Mouse (Mus musculus) midbrain, embryonic 15.5 days (tissue): ENCODE results near the gene Rps6. TPM values are rescaled to one million over a fixed set of nuclear protein-coding genes. Genes with fewer than 3 reads are reported as not detected.

Experiments
- ATAC-seq: fragments of 200-750 bp; cut with Nextera tagmentation; replicated peaks from 2 replicates; pipeline ENCODE4 v1.8.0; 2017; ENCODE audit warnings: moderate TSS enrichment
- H3K27ac ChIP-seq: fragments of 300-500 bp; sonication (generic); 2 replicates; pipeline ENCODE4 v1.5.1; 2015; ENCODE audit warnings: mild to moderate bottlenecking, inconsistent platforms
- H3K27me3 ChIP-seq: fragments of 300-500 bp; sonication (generic); replicated peaks from 2 replicates; pipeline ENCODE4 v1.6.1; 2015; ENCODE audit warnings: inconsistent platforms
- H3K36me3 ChIP-seq: fragments of 300-500 bp; sonication (generic); replicated peaks from 2 replicates; pipeline ENCODE4 v1.6.1; 2015; ENCODE audit warnings: inconsistent platforms
- H3K4me1 ChIP-seq: fragments of 300-500 bp; sonication (generic); 2 replicates; pipeline ENCODE4 v1.6.1; 2015; ENCODE audit warnings: inconsistent platforms
- H3K4me2 ChIP-seq: fragments of 300-500 bp; sonication (generic); 2 replicates; pipeline ENCODE4 v1.6.1; 2015; ENCODE audit warnings: inconsistent platforms, mild to moderate bottlenecking, moderate library complexity
- H3K4me3 ChIP-seq: fragments of 300-500 bp; sonication (generic); 2 replicates; pipeline ENCODE4 v1.5.1; 2015; ENCODE audit warnings: mild to moderate bottlenecking, inconsistent platforms
- H3K9ac ChIP-seq: fragments of 300-500 bp; sonication (generic); 2 replicates; pipeline ENCODE4 v1.6.1; 2015; ENCODE audit warnings: mild to moderate bottlenecking, inconsistent platforms
- H3K9me3 ChIP-seq: fragments of 300-500 bp; sonication (generic); 2 replicates; pipeline ENCODE4 v1.6.1; 2016; ENCODE audit warnings: inconsistent platforms
- WGBS: fragments of 180-500 bp; shearing (Covaris S2); methylation state at CpG from one replicate; pipeline ENCODE4 v1.1.7; 2015; ENCODE audit warnings: mixed read lengths; 5-methylcytosine and 5-hydroxymethylcytosine counted together
- polyA plus RNA-seq: library from polyadenylated mRNA; unstranded; fragments of >200 nt; fragmentation: Nextera tagmentation; extraction: Ambion mirVana; gene quantifications from 2 replicates; pipeline ENCODE4 v1.2.1, GENCODE M21; 2015

The Rps6 gene
- polyA plus RNA-seq, 1 experiment from 2014 or later = 329 TPM

- Histone ChIP-seq H3K27ac (no peak overlapping the region), H3K27me3 (no peaks in the 10 kb centered on the region), H3K4me1 (peaks cover 14% of the 10 kb centered on the region), H3K9me3 (no peaks in the 10 kb centered on the region), H3K4me3 (no peak overlapping the region), H3K9ac (no peak overlapping the region), H3K36me3 (no peaks in the 10 kb centered on the region), H3K4me2 (no peak overlapping the region)
- 95% methylated on average over 2 of the region's 2 CpGs for WGBS
- ATAC-seq = no peak
Observed at GRCm38 (mm10) chr4:86879477-86879876, 22.3 kb upstream of the Rps6 start.

- peak within 1 kb of the TSS; percentile 74 for H3K9ac ChIP-seq
- peak within 1 kb of the TSS; percentile 67 for H3K27ac ChIP-seq
- H3K9me3 ChIP-seq = no peaks in the 10 kb centered on the region
- H3K4me1 ChIP-seq = peaks cover 14% of the 10 kb centered on the region
- WGBS = under 1% methylated on average over 58 of the region's 60 CpGs
- no peaks in the 10 kb centered on the region for H3K36me3 ChIP-seq
- no peaks in the 10 kb centered on the region; the same call in 1 of the 2 replicates for H3K27me3 ChIP-seq
- peak; percentile 95 for ATAC-seq
- peak within 1 kb of the TSS; percentile 93 for H3K4me2 ChIP-seq
- H3K4me3 ChIP-seq = peak within 1 kb of the TSS; percentile 81
Observed at GRCm38 (mm10) chr4:86874146-86874847, 17.1 kb upstream of the Rps6 start, which contains the start of gene Acer2. TSS of gene Acer2 (plus strand) at chr4:86874396.

- H3K4me3 ChIP-seq = no peak overlapping the region
- H3K27ac ChIP-seq = no peak overlapping the region
- no peaks in the 10 kb centered on the region for H3K36me3 ChIP-seq
- no peak overlapping the region for H3K9ac ChIP-seq
- 57% methylated on average over 4 of the region's 4 CpGs for WGBS
- peaks cover 14% of the 10 kb centered on the region for H3K4me1 ChIP-seq
- no peak overlapping the region for H3K4me2 ChIP-seq
- H3K9me3 ChIP-seq = no peaks in the 10 kb centered on the region
- no peak for ATAC-seq
- H3K27me3 ChIP-seq = no peaks in the 10 kb centered on the region; the same call in 1 of the 2 replicates
Observed at GRCm38 (mm10) chr4:86873072-86873471, 15.9 kb upstream of the Rps6 start.

- Histone ChIP-seq H3K27me3 (no peaks in the 10 kb centered on the region; the same call in 1 of the 2 replicates), H3K4me2 (no peak overlapping the region), H3K9me3 (no peaks in the 10 kb centered on the region), H3K36me3 (no peaks in the 10 kb centered on the region), H3K9ac (no peak overlapping the region), H3K4me1 (peaks cover 14% of the 10 kb centered on the region), H3K4me3 (no peak overlapping the region), H3K27ac (no peak overlapping the region)
- ATAC-seq = no peak
Observed at GRCm38 (mm10) chr4:86871988-86872387, 14.8 kb upstream of the Rps6 start.

GRCm38 (mm10) chr4:86864087-86864486 lies 6.9 kb upstream of the Rps6 start:
- no peak overlapping the region for H3K27ac ChIP-seq
- no peak overlapping the region for H3K9ac ChIP-seq
- no peak for ATAC-seq
- 86% methylated on average over 5 of the region's 5 CpGs for WGBS
- H3K4me1 ChIP-seq = no peaks in the 10 kb centered on the region
- H3K4me3 ChIP-seq = no peak overlapping the region
- no peaks in the 10 kb centered on the region for H3K36me3 ChIP-seq
- H3K27me3 ChIP-seq = no peaks in the 10 kb centered on the region
- H3K9me3 ChIP-seq = no peaks in the 10 kb centered on the region
- H3K4me2 ChIP-seq = no peak overlapping the region

- ATAC-seq = no peak; the same call in 1 of the 2 replicates
- Histone ChIP-seq H3K27me3 (no peaks in the 10 kb centered on the region), H3K36me3 (peaks cover 20% of the 10 kb centered on the region), H3K4me1 (peaks cover 20% of the 10 kb centered on the region), H3K4me3 (peak overlapping the region; percentile 59), H3K9me3 (no peaks in the 10 kb centered on the region), H3K27ac (peak overlapping the region; percentile 90), H3K9ac (peak overlapping the region; percentile 83), H3K4me2 (peak overlapping the region; percentile 68)
- 62% methylated on average over 12 of the region's 12 CpGs for WGBS
Observed at GRCm38 (mm10) chr4:86858070-86858440, 843 bp upstream of the Rps6 start.

- Histone ChIP-seq H3K36me3 (peaks cover 23% of the 10 kb centered on the region), H3K4me3 (peak overlapping the region; percentile 59), H3K9ac (peak overlapping the region; percentile 81), H3K4me2 (peak overlapping the region; percentile 63), H3K4me1 (peaks cover 20% of the 10 kb centered on the region), H3K9me3 (no peaks in the 10 kb centered on the region), H3K27me3 (no peaks in the 10 kb centered on the region), H3K27ac (peak overlapping the region; percentile 90)
- WGBS = 2% methylated on average over 50 of the region's 50 CpGs
- peak; percentile 21 for ATAC-seq
Observed at GRCm38 (mm10) chr4:86856304-86857112, 704 bp downstream of the Rps6 start.

- H3K27ac ChIP-seq = no peak overlapping the region
- peaks cover 27% of the 10 kb centered on the region for H3K36me3 ChIP-seq
- no peak overlapping the region for H3K4me2 ChIP-seq
- no peak overlapping the region for H3K9ac ChIP-seq
- H3K4me1 ChIP-seq = peaks cover 14% of the 10 kb centered on the region
- H3K4me3 ChIP-seq = no peak overlapping the region
- WGBS = 87% methylated on average over 4 of the region's 4 CpGs
- H3K9me3 ChIP-seq = no peaks in the 10 kb centered on the region
- H3K27me3 ChIP-seq = no peaks in the 10 kb centered on the region
- no peak for ATAC-seq
Observed at GRCm38 (mm10) chr4:86852813-86853590, 4.2 kb downstream of the Rps6 start.

GRCm38 (mm10) chr4:86852018-86852417 lies 5.2 kb downstream of the Rps6 start:
- Histone ChIP-seq H3K4me2 (no peak overlapping the region), H3K4me1 (peaks cover 13% of the 10 kb centered on the region), H3K27ac (no peak overlapping the region), H3K9me3 (no peaks in the 10 kb centered on the region), H3K9ac (no peak overlapping the region), H3K36me3 (peaks cover 30% of the 10 kb centered on the region), H3K27me3 (no peaks in the 10 kb centered on the region), H3K4me3 (no peak overlapping the region)
- 68% methylated on average over 3 of the region's 3 CpGs for WGBS
- ATAC-seq = no peak

GRCm38 (mm10) chr4:86851331-86851730 lies 5.9 kb downstream of the Rps6 start:
- Histone ChIP-seq H3K27me3 (no peaks in the 10 kb centered on the region), H3K4me3 (no peak overlapping the region), H3K9ac (no peak overlapping the region), H3K4me2 (no peak overlapping the region), H3K27ac (no peak overlapping the region), H3K36me3 (peaks cover 30% of the 10 kb centered on the region), H3K9me3 (no peaks in the 10 kb centered on the region), H3K4me1 (peaks cover 12% of the 10 kb centered on the region)
- ATAC-seq = 0 out of 2 replicates have a peak, but pooled peaks have one; percentile 46
- 88% methylated on average over 2 of the region's 2 CpGs for WGBS

GRCm38 (mm10) chr4:86847246-86847645 lies 10.0 kb downstream of the Rps6 start:
- peaks cover 28% of the 10 kb centered on the region for H3K36me3 ChIP-seq
- 94% methylated on average over 2 of the region's 2 CpGs for WGBS
- no peaks in the 10 kb centered on the region for H3K4me1 ChIP-seq

GRCm38 (mm10) chr4:86845384-86845783 lies 11.8 kb downstream of the Rps6 start:
- Histone ChIP-seq H3K9me3 (no peaks in the 10 kb centered on the region), H3K4me2 (no peak overlapping the region), H3K4me1 (no peaks in the 10 kb centered on the region), H3K36me3 (peaks cover 27% of the 10 kb centered on the region), H3K27ac (no peak overlapping the region), H3K9ac (no peak overlapping the region), H3K4me3 (no peak overlapping the region), H3K27me3 (no peaks in the 10 kb centered on the region)
- WGBS = 99% methylated on average over 3 of the region's 3 CpGs
- ATAC-seq = no peak

More at GRCm38 (mm10) chr4:86847246-86847645, 10.0 kb downstream of the Rps6 start:
- Histone ChIP-seq H3K27ac (no peak overlapping the region), H3K9ac (no peak overlapping the region), H3K27me3 (no peaks in the 10 kb centered on the region), H3K9me3 (no peaks in the 10 kb centered on the region), H3K4me2 (no peak overlapping the region), H3K4me3 (no peak overlapping the region)
- ATAC-seq = no peak
